Mouse (Mus musculus): ENCODE measurements around the gene Fgfr2. TPM values are rescaled to one million over a fixed set of nuclear protein-coding genes. Genes with fewer than 3 reads are reported as not detected.

The Fgfr2 gene
- polyA plus RNA-seq, 1 experiment from 2014 or later: 24.9 TPM

DNA sequence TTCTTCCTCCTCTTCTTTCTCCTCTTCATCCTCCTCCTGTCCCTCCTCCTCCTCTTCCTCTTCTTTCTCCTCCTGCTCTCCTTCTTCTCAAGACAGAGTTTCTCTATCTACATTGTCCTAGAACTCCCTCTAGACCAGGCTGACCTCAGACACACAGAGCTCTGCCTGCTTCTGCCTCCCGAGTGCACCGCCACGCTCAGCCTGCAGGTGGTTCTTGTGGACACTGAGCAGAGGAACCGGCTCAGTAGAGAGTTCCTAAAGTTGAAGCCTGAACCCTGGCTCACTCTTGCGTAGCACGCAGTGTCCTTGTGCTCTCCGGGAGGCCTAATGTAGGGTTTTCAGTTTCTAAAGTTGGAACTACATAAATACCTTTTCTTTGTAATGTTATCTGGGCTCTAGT is 418.0 kb downstream of the Fgfr2 start:
- no peak overlapping the region for H3K27ac ChIP-seq (ENCODE audit: low read depth, low read length)
- WGBS (ENCODE audit: insufficient replicate concordance): 80% methylated on average over 7 of the region's 7 CpGs
- ATAC-seq (replicated peaks; ENCODE audit: insufficient number of reproducible peaks, low FRiP score, low TSS enrichment): no peak; the same call in 1 of the 2 replicates

GRCm38 (mm10) chr7:132704310-132704875 is 418.8 kb downstream of the Fgfr2 start:
- Histone ChIP-seq H3K4me3 (ENCODE audit: low read depth, low read length) (no peak overlapping the region), H3K4me2 (no peak overlapping the region), H3K36me3 (ENCODE audit: control insufficient read depth, insufficient read depth, low read length) (no peaks in the 10 kb centered on the region), H3K4me1 (ENCODE audit: control insufficient read depth, insufficient read depth, low read length) (peaks cover 6% of the 10 kb centered on the region; the same call in 1 of the 2 replicates), H3K9me3 (replicated peaks; ENCODE audit: control insufficient read depth, low read length) (no peaks in the 10 kb centered on the region), H3K27ac (ENCODE audit: low read depth, low read length) (no peak overlapping the region), H3K9ac (ENCODE audit: low read depth, low read length) (no peak overlapping the region), H3K27me3 (ENCODE audit: control insufficient read depth, insufficient read depth, low read length) (no peaks in the 10 kb centered on the region)
- 81% methylated on average over 8 of the region's 8 CpGs for WGBS (ENCODE audit: insufficient replicate concordance)
- no peak for ATAC-seq (replicated peaks; ENCODE audit: insufficient number of reproducible peaks, low FRiP score, low TSS enrichment)

More for the DNA sequence above, 418.0 kb downstream of the Fgfr2 start:
- Histone ChIP-seq H3K4me3 (ENCODE audit: low read depth, low read length) (no peak overlapping the region), H3K9ac (ENCODE audit: low read depth, low read length) (no peak overlapping the region), H3K9me3 (replicated peaks; ENCODE audit: control insufficient read depth, low read length) (no peaks in the 10 kb centered on the region), H3K4me2 (no peak overlapping the region), H3K36me3 (ENCODE audit: control insufficient read depth, insufficient read depth, low read length) (no peaks in the 10 kb centered on the region), H3K4me1 (ENCODE audit: control insufficient read depth, insufficient read depth, low read length) (no peaks in the 10 kb centered on the region; the same call in 1 of the 2 replicates), H3K27me3 (ENCODE audit: control insufficient read depth, insufficient read depth, low read length) (no peaks in the 10 kb centered on the region)

GRCm38 (mm10) chr7:132703515-132704309 is 419.4 kb downstream of the Fgfr2 start:
- no peaks in the 10 kb centered on the region for H3K27me3 ChIP-seq (ENCODE audit: control insufficient read depth, insufficient read depth, low read length)
- no peak for ATAC-seq (replicated peaks; ENCODE audit: insufficient number of reproducible peaks, low FRiP score, low TSS enrichment)
- H3K27ac ChIP-seq (ENCODE audit: low read depth, low read length): no peak overlapping the region
- peaks cover 7% of the 10 kb centered on the region; the same call in 1 of the 2 replicates for H3K4me1 ChIP-seq (ENCODE audit: control insufficient read depth, insufficient read depth, low read length)
- H3K4me3 ChIP-seq (ENCODE audit: low read depth, low read length): no peak overlapping the region
- H3K9ac ChIP-seq (ENCODE audit: low read depth, low read length): no peak overlapping the region
- no peaks in the 10 kb centered on the region for H3K36me3 ChIP-seq (ENCODE audit: control insufficient read depth, insufficient read depth, low read length)
- no peak overlapping the region for H3K4me2 ChIP-seq
- no peaks in the 10 kb centered on the region for H3K9me3 ChIP-seq (replicated peaks; ENCODE audit: control insufficient read depth, low read length)
- 78% methylated on average over 9 of the region's 9 CpGs for whole genome bisulfite sequencing (ENCODE audit: insufficient replicate concordance)

DNA sequence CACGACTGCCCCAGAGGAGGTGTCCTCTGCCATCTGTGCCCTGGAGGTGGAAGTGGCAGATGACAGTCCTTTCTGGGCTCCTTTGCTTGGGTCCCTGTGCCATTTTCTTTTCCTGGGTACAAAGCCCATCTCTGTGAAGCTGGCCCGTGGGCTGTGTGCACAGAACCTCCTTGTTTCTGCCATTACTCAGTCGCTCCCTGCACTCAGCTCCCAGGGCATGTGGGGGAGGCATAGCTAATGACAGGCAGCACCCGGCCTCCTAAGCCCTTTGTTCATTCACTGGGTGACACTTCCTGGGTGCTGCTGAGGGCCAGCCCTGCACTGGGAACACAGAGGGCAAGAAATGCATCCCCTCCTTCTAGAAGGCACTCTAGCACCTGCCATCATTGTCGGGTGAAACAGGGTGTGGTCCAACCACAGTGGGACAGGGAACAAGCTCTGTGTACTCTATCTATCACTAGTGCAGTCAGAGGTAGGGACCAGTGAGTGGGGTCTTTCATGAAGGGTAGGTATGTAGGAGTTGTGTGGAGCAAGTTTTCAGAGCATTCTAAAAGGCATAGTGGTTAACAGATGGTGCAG is 420.6 kb downstream of the Fgfr2 start:
- 77% methylated on average over 5 of the region's 5 CpGs for WGBS (ENCODE audit: insufficient replicate concordance)
- Histone ChIP-seq H3K27me3 (ENCODE audit: control insufficient read depth, insufficient read depth, low read length) (no peaks in the 10 kb centered on the region), H3K27ac (ENCODE audit: low read depth, low read length) (no peak overlapping the region), H3K9me3 (replicated peaks; ENCODE audit: control insufficient read depth, low read length) (no peaks in the 10 kb centered on the region), H3K9ac (ENCODE audit: low read depth, low read length) (no peak overlapping the region), H3K4me1 (ENCODE audit: control insufficient read depth, insufficient read depth, low read length) (peaks cover 7% of the 10 kb centered on the region; the same call in 1 of the 2 replicates), H3K4me3 (ENCODE audit: low read depth, low read length) (no peak overlapping the region), H3K36me3 (ENCODE audit: control insufficient read depth, insufficient read depth, low read length) (no peaks in the 10 kb centered on the region), H3K4me2 (no peak overlapping the region)
- no peak for ATAC-seq (replicated peaks; ENCODE audit: insufficient number of reproducible peaks, low FRiP score, low TSS enrichment)

- no peak overlapping the region for H3K4me2 ChIP-seq
- no peaks in the 10 kb centered on the region for H3K9me3 ChIP-seq (replicated peaks; ENCODE audit: control insufficient read depth, low read length)
- no peaks in the 10 kb centered on the region for H3K36me3 ChIP-seq (ENCODE audit: control insufficient read depth, insufficient read depth, low read length)
- WGBS (ENCODE audit: insufficient replicate concordance): 89% methylated on average over 3 of the region's 3 CpGs
- H3K4me1 ChIP-seq (ENCODE audit: control insufficient read depth, insufficient read depth, low read length): peaks cover 7% of the 10 kb centered on the region; the same call in 1 of the 2 replicates
- H3K27me3 ChIP-seq (ENCODE audit: control insufficient read depth, insufficient read depth, low read length): no peaks in the 10 kb centered on the region
- no peak for ATAC-seq (replicated peaks; ENCODE audit: insufficient number of reproducible peaks, low FRiP score, low TSS enrichment)
- no peak overlapping the region for H3K4me3 ChIP-seq (ENCODE audit: low read depth, low read length)
- no peak overlapping the region for H3K27ac ChIP-seq (ENCODE audit: low read depth, low read length)
- H3K9ac ChIP-seq (ENCODE audit: low read depth, low read length): no peak overlapping the region
These were observed 421.1 kb downstream of the Fgfr2 start for GRCm38 (mm10) chr7:132702024-132702423.

GRCm38 (mm10) chr7:132701412-132701811 is 421.7 kb downstream of the Fgfr2 start:
- Histone ChIP-seq H3K27me3 (ENCODE audit: control insufficient read depth, insufficient read depth, low read length) (no peaks in the 10 kb centered on the region), H3K4me3 (ENCODE audit: low read depth, low read length) (no peak overlapping the region), H3K4me1 (ENCODE audit: control insufficient read depth, insufficient read depth, low read length) (peaks cover 7% of the 10 kb centered on the region; the same call in 1 of the 2 replicates), H3K9ac (ENCODE audit: low read depth, low read length) (no peak overlapping the region), H3K36me3 (ENCODE audit: control insufficient read depth, insufficient read depth, low read length) (no peaks in the 10 kb centered on the region), H3K27ac (ENCODE audit: low read depth, low read length) (no peak overlapping the region), H3K4me2 (no peak overlapping the region), H3K9me3 (replicated peaks; ENCODE audit: control insufficient read depth, low read length) (no peaks in the 10 kb centered on the region)
- 80% methylated on average over 3 of the region's 3 CpGs for WGBS (ENCODE audit: insufficient replicate concordance)
- no peak for ATAC-seq (replicated peaks; ENCODE audit: insufficient number of reproducible peaks, low FRiP score, low TSS enrichment)

GRCm38 (mm10) chr7:132700107-132700506 is 423.0 kb downstream of the Fgfr2 start:
- WGBS (ENCODE audit: insufficient replicate concordance): 65% methylated on average over 4 of the region's 4 CpGs
- H3K27ac ChIP-seq (ENCODE audit: low read depth, low read length): no peak overlapping the region
- no peaks in the 10 kb centered on the region for H3K27me3 ChIP-seq (ENCODE audit: control insufficient read depth, insufficient read depth, low read length)
- no peak overlapping the region for H3K4me2 ChIP-seq
- H3K4me3 ChIP-seq (ENCODE audit: low read depth, low read length): no peak overlapping the region
- H3K4me1 ChIP-seq (ENCODE audit: control insufficient read depth, insufficient read depth, low read length): peaks cover 7% of the 10 kb centered on the region; the same call in 1 of the 2 replicates
- H3K9ac ChIP-seq (ENCODE audit: low read depth, low read length): no peak overlapping the region
- no peaks in the 10 kb centered on the region for H3K9me3 ChIP-seq (replicated peaks; ENCODE audit: control insufficient read depth, low read length)
- H3K36me3 ChIP-seq (ENCODE audit: control insufficient read depth, insufficient read depth, low read length): no peaks in the 10 kb centered on the region
- no peak for ATAC-seq (replicated peaks; ENCODE audit: insufficient number of reproducible peaks, low FRiP score, low TSS enrichment)

- Histone ChIP-seq H3K4me3 (ENCODE audit: low read depth, low read length) (no peak overlapping the region), H3K36me3 (ENCODE audit: control insufficient read depth, insufficient read depth, low read length) (no peaks in the 10 kb centered on the region), H3K27ac (ENCODE audit: low read depth, low read length) (no peak overlapping the region), H3K4me2 (no peak overlapping the region), H3K9me3 (replicated peaks; ENCODE audit: control insufficient read depth, low read length) (no peaks in the 10 kb centered on the region), H3K4me1 (ENCODE audit: control insufficient read depth, insufficient read depth, low read length) (peaks cover 7% of the 10 kb centered on the region; the same call in 1 of the 2 replicates), H3K9ac (ENCODE audit: low read depth, low read length) (no peak overlapping the region), H3K27me3 (ENCODE audit: control insufficient read depth, insufficient read depth, low read length) (no peaks in the 10 kb centered on the region)
- no peak for ATAC-seq (replicated peaks; ENCODE audit: insufficient number of reproducible peaks, low FRiP score, low TSS enrichment)
These were observed 423.5 kb downstream of the Fgfr2 start for GRCm38 (mm10) chr7:132699639-132700038.

Measured in heart, embryonic 11.5 days (tissue).